18 mouse cellular contexts compared by ENCODE assay signal in the genomic region with DNA sequence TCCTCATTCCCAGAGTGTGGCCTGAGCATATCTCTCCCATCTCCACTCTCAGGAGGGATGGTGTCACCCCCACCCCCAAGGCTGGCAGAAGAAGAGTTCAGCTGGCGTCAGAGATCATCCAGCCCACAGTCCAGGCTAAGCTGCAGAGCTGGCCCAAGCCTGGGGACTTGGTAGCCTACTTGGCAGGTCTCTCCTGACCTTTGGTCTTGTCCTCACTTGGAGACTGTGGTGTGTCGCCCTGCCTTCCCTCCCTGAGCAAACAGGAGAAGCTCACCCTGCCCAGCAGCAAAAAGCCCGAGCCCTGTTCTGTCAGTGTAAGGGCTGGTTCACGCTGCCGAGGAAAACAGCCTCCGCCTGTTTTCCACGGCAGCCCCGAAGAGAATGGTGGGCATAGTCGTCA. TPM values are rescaled to one million over a fixed set of nuclear protein-coding genes. Genes with fewer than 3 reads are reported as not detected.
DNase-seq lines count a peak whose midpoint lies in the region; ATAC-seq and TF ChIP-seq lines count a peak whose summit lies in the region.
"Had no signal": no experiment of that assay in that cellular context is flagged by ENCODE, and none has a peak within 500 bp of the region (broad histone marks: within the 10 kb centered on the region; RNA-seq: fewer than 3 reads in every experiment).

No protein-coding gene starts in this region.

- H3K9ac ChIP-seq in kidney, embryonic 16.5 days (replicated peaks; ENCODE audit: low read length) = no peak overlapping the region
- H3K9ac ChIP-seq in intestine, embryonic 15.5 days = no peak overlapping the region
- no peak overlapping the region for H3K9ac ChIP-seq in hindbrain, embryonic 11.5 days (ENCODE audit: low read depth, low read length)
- H3K9ac ChIP-seq: neural tube, embryonic 12.5 days had no signal

- peak; percentile 91 for DNase-seq in kidney, adult 2 months
- peak; percentile 70 for DNase-seq in skeletal muscle tissue, adult 2 months (ENCODE audit: low read depth, low spot score)
- no peak for DNase-seq in thymus, postnatal 10 days (ENCODE audit: low spot score in 2 of 2)
- no peak for DNase-seq in hindbrain, embryonic 11.5 days (ENCODE audit: low spot score)
- DNase-seq: cerebellum, adult 9-10 months; layer of hippocampus, postnatal 36 days; lung, adult 2 months; spleen, adult 18-20 months had no signal

- H3K9me3 ChIP-seq in kidney, embryonic 16.5 days (ENCODE audit: low read length) = no peaks in the 10 kb centered on the region
- no peaks in the 10 kb centered on the region for H3K9me3 ChIP-seq in intestine, embryonic 15.5 days
- H3K9me3 ChIP-seq in hindbrain, embryonic 11.5 days (ENCODE audit: control insufficient read depth, low read length) = no peaks in the 10 kb centered on the region
- H3K9me3 ChIP-seq: heart, embryonic 10.5 days; neural tube, embryonic 12.5 days had no signal

- no peaks in the 10 kb centered on the region for H3K27me3 ChIP-seq in kidney, adult 2 months (replicated peaks; ENCODE audit: control insufficient read depth, insufficient read depth, low read length)
- H3K27me3 ChIP-seq in kidney, embryonic 16.5 days (ENCODE audit: insufficient read depth, low read length) = no peaks in the 10 kb centered on the region
- H3K27me3 ChIP-seq in intestine, embryonic 15.5 days (replicated peaks) = no peaks in the 10 kb centered on the region
- no peaks in the 10 kb centered on the region for H3K27me3 ChIP-seq in hindbrain, embryonic 11.5 days (ENCODE audit: control insufficient read depth, insufficient read depth, low read length)
- H3K27me3 ChIP-seq: neural tube, embryonic 12.5 days had no signal

- WGBS in kidney, adult 2 months = 51% methylated on average over 9 of the region's 9 CpGs
- 71% methylated on average over 9 of the region's 9 CpGs for WGBS in kidney, embryonic 16.5 days
- WGBS in intestine, embryonic 15.5 days = 52% methylated on average over 9 of the region's 9 CpGs
- WGBS in hindbrain, embryonic 11.5 days = 78% methylated on average over 9 of the region's 9 CpGs

- H3K4me1 ChIP-seq in kidney, adult 2 months (ENCODE audit: control insufficient read depth, insufficient read depth, low read length) = peaks cover 27% of the 10 kb centered on the region
- no peaks in the 10 kb centered on the region for H3K4me1 ChIP-seq in kidney, embryonic 16.5 days (ENCODE audit: insufficient read depth, low read length)
- peaks cover 12% of the 10 kb centered on the region for H3K4me1 ChIP-seq in brown adipose tissue, adult 24 weeks (ENCODE audit: control insufficient read depth, insufficient read depth, insufficient read length, low read length)
- peaks cover 11% of the 10 kb centered on the region for H3K4me1 ChIP-seq in intestine, embryonic 15.5 days (replicated peaks)
- no peaks in the 10 kb centered on the region for H3K4me1 ChIP-seq in hindbrain, embryonic 11.5 days (replicated peaks; ENCODE audit: control insufficient read depth, insufficient read depth, low read length)
- H3K4me1 ChIP-seq: heart, embryonic 10.5 days; neural tube, embryonic 12.5 days had no signal

- no peak for ATAC-seq in kidney, embryonic 16.5 days (ENCODE audit: low FRiP score, low TSS enrichment)
- peak; percentile 50 for ATAC-seq in intestine, embryonic 15.5 days
- no peak for ATAC-seq in hindbrain, embryonic 11.5 days (ENCODE audit: low FRiP score)
- ATAC-seq: CD4-positive, CD25-positive, alpha-beta regulatory T cell, adult 4 months; hindbrain, postnatal 0 days; midbrain, embryonic 16.5 days had no signal

- H3K27ac ChIP-seq in kidney, adult 2 months (ENCODE audit: insufficient read depth, low read depth, low read length) = no peak overlapping the region
- H3K27ac ChIP-seq in kidney, embryonic 16.5 days (ENCODE audit: low read length) = no peak overlapping the region
- peak overlapping the region; percentile 90 for H3K27ac ChIP-seq in brown adipose tissue, adult 24 weeks (replicated peaks; ENCODE audit: low read depth, low read length)
- peak overlapping the region; percentile 80 for H3K27ac ChIP-seq in intestine, embryonic 15.5 days
- H3K27ac ChIP-seq in hindbrain, embryonic 11.5 days (ENCODE audit: low read depth, low read length) = no peak overlapping the region
- H3K27ac ChIP-seq: heart, embryonic 10.5 days; hindbrain, postnatal 0 days; neural tube, embryonic 12.5 days had no signal

- H3K4me2 ChIP-seq in kidney, embryonic 16.5 days (replicated peaks; ENCODE audit: low read depth, low read length) = no peak overlapping the region
- H3K4me2 ChIP-seq in intestine, embryonic 15.5 days (replicated peaks) = peak overlapping the region; percentile 38
- no peak overlapping the region for H3K4me2 ChIP-seq in hindbrain, embryonic 11.5 days (replicated peaks; ENCODE audit: low read depth, low read length)
- H3K4me2 ChIP-seq: neural tube, embryonic 12.5 days had no signal

- TF ChIP-seq POLR2A in kidney, adult 2 months (IDR thresholded peaks at IDR 0.05; ENCODE audit: low read depth, low read length) = no peak

- H3K36me3 ChIP-seq in kidney, adult 2 months (ENCODE audit: control insufficient read depth, insufficient read depth, low read length) = no peaks in the 10 kb centered on the region
- no peaks in the 10 kb centered on the region for H3K36me3 ChIP-seq in kidney, embryonic 16.5 days (ENCODE audit: insufficient read depth, low read length)
- no peaks in the 10 kb centered on the region for H3K36me3 ChIP-seq in intestine, embryonic 15.5 days
- H3K36me3 ChIP-seq in hindbrain, embryonic 11.5 days (ENCODE audit: control insufficient read depth, insufficient read depth, low read length) = no peaks in the 10 kb centered on the region
- H3K36me3 ChIP-seq: heart, embryonic 10.5 days; neural tube, embryonic 12.5 days had no signal

- no peak for TF ChIP-seq CTCF in kidney, adult 2 months (conservative IDR thresholded peaks at IDR 0.05; ENCODE audit: insufficient read depth, insufficient read length, low read depth, low read length)

- no peak overlapping the region for H3K4me3 ChIP-seq in kidney, adult 2 months (ENCODE audit: insufficient read depth, low read depth, low read length)
- no peak overlapping the region for H3K4me3 ChIP-seq in kidney, embryonic 16.5 days (ENCODE audit: low read length)
- H3K4me3 ChIP-seq in brown adipose tissue, adult 24 weeks (ENCODE audit: insufficient read depth, low read depth, low read length) = no peak overlapping the region
- no peak overlapping the region for H3K4me3 ChIP-seq in intestine, embryonic 15.5 days (replicated peaks)
- no peak overlapping the region for H3K4me3 ChIP-seq in hindbrain, embryonic 11.5 days (ENCODE audit: low read depth, low read length)
- H3K4me3 ChIP-seq: heart, embryonic 10.5 days; neural tube, embryonic 12.5 days had no signal

RNA-seq across cellular contexts. Expression of a gene that starts 10.1 kb away (rescaled TPM):
- 160 and 166 TPM in 2 replicates for polyA plus RNA-seq in kidney, adult 2 months (2012; rRNA removed)
- 19.6 and 20.8 TPM in 2 replicates for polyA plus RNA-seq in kidney, embryonic 16.5 days (2015; fragmentation: Nextera tagmentation; extraction: Ambion mirVana)
- polyA plus RNA-seq in brown adipose tissue, adult 24 weeks (2012; ENCODE audit: insufficient read depth, insufficient read length, missing spikeins) = 1.6 and 1.9 TPM in 2 replicates
- 42.1 and 47.0 TPM in 2 replicates for polyA plus RNA-seq in intestine, embryonic 15.5 days (2015; fragmentation: Nextera tagmentation; extraction: Ambion mirVana)
- 0.25 and 0.63 TPM in 2 replicates for polyA plus RNA-seq in hindbrain, embryonic 11.5 days (2014; fragmentation: Nextera tagmentation; extraction: Ambion mirVana)

RNA-seq across cellular contexts. Expression of a gene that starts 19.6 kb away (rescaled TPM):
- polyA plus RNA-seq in kidney, adult 2 months (2012; rRNA removed) = 76.2 and 77.2 TPM in 2 replicates
- polyA plus RNA-seq in kidney, embryonic 16.5 days (2015; fragmentation: Nextera tagmentation; extraction: Ambion mirVana) = 133 and 135 TPM in 2 replicates
- 36.3 and 47.8 TPM in 2 replicates for polyA plus RNA-seq in brown adipose tissue, adult 24 weeks (2012; ENCODE audit: insufficient read depth, insufficient read length, missing spikeins)
- 118 and 123 TPM in 2 replicates for polyA plus RNA-seq in intestine, embryonic 15.5 days (2015; fragmentation: Nextera tagmentation; extraction: Ambion mirVana)
- 65.2 and 94.5 TPM in 2 replicates for polyA plus RNA-seq in hindbrain, embryonic 11.5 days (2014; fragmentation: Nextera tagmentation; extraction: Ambion mirVana)

RNA-seq across cellular contexts. Expression of a gene that starts 59.4 kb away (rescaled TPM):
- 0.87 and 3.7 TPM in 2 replicates for polyA plus RNA-seq in kidney, adult 2 months (2012; rRNA removed)
- not detected in 2 replicates for polyA plus RNA-seq in kidney, embryonic 16.5 days (2015; fragmentation: Nextera tagmentation; extraction: Ambion mirVana)
- not detected in 2 replicates for polyA plus RNA-seq in brown adipose tissue, adult 24 weeks (2012; ENCODE audit: insufficient read depth, insufficient read length, missing spikeins)
- not detected in 2 replicates for polyA plus RNA-seq in intestine, embryonic 15.5 days (2015; fragmentation: Nextera tagmentation; extraction: Ambion mirVana)
- not detected in 2 replicates for polyA plus RNA-seq in hindbrain, embryonic 11.5 days (2014; fragmentation: Nextera tagmentation; extraction: Ambion mirVana)
- polyA plus RNA-seq: CD4-positive, CD25-positive, alpha-beta regulatory T cell, adult 4 months; embryonic facial prominence, embryonic 11.5 days; heart, embryonic 10.5 days; limb, embryonic 11.5 days; midbrain, embryonic 16.5 days; neural tube, embryonic 12.5 days had no signal

Comparison
In these comparisons a context has a peak if more than half of its experiments do, and no peak if none do; other contexts are left out.
1. DNase-seq: peak in kidney, adult 2 months (single experiment) and skeletal muscle tissue, adult 2 months (single experiment); none in thymus, postnatal 10 days (0 of 2) and hindbrain, embryonic 11.5 days (single experiment).
2. H3K27ac ChIP-seq: peak in brown adipose tissue, adult 24 weeks (single experiment) and intestine, embryonic 15.5 days (single experiment); none in kidney, adult 2 months (single experiment), kidney, embryonic 16.5 days (single experiment) and hindbrain, embryonic 11.5 days (single experiment).